Mouse (Mus musculus) cerebellum, adult 2 months (tissue): ENCODE measurements around the gene Gm19345.

Experiments used
- CTCF ChIP-seq: fragments of 200-500 bp; IDR thresholded peaks from 2 replicates; pipeline ENCODE4 v1.5.1; 2011; ENCODE audit warnings: low read depth, mild to moderate bottlenecking, control low read depth, low read length, moderate library complexity, borderline replicate concordance; ENCODE audit not compliant: insufficient read depth
- POLR2A ChIP-seq: fragments of 200-500 bp; IDR thresholded peaks from 2 replicates; pipeline ENCODE4 v1.6.1; 2011; ENCODE audit warnings: low read length, control low read depth, borderline replicate concordance; ENCODE audit not compliant: insufficient read depth

GRCm38 (mm10) chr7:19826756-19827155 is 25.0 kb upstream of the Gm19345 start:
- TF ChIP-seq POLR2A (no peak), CTCF (no peak)
